Mouse (Mus musculus): ENCODE measurements at regions not wholly inside any gene's neighbourhood (a gene's known extent, or its start where the extent isn't known, plus 50 kb on each side); places are given as distances from the start of the nearest gene placed in this dataset.

DNA sequence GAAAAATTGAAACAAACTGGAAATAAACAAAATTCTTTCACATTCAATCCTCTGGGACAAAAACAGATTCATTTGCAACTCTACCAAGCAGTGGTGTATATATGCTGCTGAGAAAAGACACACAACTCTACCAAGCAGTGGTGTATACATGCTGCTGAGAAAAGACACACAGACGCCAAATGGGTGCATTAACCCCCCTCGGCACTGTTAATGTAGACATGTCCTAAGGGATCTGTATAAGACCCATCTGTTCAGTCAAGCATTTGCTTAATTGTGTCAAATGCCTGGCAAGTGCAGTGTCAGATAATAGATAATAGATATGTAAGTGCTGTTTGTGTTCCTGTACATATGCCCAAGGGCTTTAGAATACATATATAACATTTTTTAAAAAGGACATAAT is 1035.2 kb upstream of the B3galt2 start:
- DNase-seq (ENCODE audit: extremely low spot score), result no peak

DNA sequence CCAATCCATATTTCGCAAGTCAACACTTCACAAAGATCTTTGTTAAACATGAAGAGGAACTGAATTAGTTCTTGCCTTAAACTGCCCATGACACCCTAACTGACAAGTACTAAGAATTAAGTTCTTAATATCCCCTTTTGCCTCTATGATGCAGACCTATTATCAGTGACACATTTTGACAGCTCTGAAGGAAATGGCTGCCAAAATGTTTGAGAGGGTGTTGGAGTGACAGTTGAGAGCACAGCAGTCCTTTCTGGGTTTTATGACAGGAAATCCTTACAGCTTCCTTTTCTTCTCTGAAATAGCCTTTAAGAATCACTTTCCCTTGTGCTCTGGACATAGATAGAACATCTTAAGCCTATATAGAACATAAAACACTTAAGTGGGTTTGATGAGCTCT is 1034.4 kb upstream of the B3galt2 start:
- DNase-seq (ENCODE audit: extremely low spot score), result no peak

DNA sequence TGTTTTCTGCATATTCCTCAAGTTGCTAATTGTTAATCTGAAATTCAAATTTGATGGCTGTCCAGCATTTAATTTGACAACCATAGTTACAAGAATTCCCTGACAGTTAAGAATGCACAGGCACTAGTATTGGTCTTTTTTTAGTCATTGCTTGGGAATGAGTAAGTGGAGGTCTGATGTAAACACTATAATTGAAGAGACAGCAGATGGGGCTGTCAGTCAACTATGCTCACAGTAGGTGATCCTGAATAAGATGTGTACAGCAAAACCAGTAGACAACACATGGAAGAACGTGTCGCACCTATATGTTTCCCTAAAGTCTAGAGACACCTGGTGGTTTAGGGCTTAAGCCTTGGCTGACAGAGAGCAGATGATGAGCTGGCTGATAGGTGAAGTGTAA is 1019.0 kb upstream of the B3galt2 start:
- no peak for DNase-seq (ENCODE audit: extremely low spot score)

DNA sequence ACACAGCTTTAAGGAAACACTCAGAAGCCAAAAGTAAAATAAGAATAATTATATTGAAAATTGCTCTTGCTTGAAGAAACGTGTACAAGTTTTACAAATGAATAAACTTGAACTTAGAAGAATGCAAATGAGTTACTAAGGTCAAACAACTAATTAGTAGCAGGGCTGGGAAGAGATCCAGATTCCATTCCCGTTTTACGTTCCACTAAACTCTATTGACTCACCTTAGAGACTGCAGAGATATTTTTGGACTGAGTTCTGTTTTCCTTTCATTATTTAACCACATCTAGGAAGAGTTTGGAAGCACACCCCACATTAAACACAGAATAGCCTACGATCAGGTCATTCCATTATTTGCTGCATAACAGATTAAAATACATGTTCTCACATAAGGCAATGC is 1016.2 kb upstream of the B3galt2 start:
- DNase-seq (ENCODE audit: extremely low spot score), result no peak

DNA sequence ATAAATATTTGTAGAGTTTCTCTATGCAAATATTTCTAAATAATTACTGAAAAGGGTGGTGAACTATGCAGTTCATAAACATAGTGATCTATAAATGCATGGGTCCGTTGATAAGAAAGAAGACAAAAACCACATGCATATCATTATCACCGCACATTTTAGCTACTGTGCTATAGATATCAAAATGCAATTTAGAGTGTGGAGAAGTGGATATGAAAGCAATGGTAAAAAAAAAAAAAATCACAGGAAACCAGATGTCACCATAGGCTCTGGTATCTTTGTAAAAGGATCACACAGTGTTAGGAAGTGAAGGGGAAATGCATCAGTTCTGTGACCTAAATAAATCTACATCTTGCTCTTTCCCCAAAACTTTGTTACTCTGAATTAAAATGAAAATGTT is 985.2 kb upstream of the B3galt2 start:
- no peak for DNase-seq (ENCODE audit: extremely low spot score)

DNA sequence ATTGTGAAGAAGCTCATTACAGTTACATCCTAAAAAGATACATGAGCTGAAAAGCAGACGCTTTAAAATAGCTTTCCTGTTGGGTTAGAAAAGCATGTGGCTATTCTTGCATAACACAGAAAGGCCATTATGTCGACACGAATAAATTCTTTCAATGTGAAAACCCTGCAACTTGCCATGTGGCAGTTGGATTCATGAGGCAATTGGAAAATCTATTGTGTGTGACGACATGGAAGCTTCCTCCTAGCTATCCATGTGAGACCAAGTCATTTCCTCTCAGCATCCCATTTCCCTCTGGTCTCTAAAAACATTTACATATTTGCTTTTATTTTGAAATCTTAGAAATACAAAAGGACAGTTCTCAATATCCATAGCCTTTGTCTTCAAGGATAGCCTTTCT is 975.2 kb upstream of the B3galt2 start:
- no peak for DNase-seq (ENCODE audit: extremely low spot score)

DNA sequence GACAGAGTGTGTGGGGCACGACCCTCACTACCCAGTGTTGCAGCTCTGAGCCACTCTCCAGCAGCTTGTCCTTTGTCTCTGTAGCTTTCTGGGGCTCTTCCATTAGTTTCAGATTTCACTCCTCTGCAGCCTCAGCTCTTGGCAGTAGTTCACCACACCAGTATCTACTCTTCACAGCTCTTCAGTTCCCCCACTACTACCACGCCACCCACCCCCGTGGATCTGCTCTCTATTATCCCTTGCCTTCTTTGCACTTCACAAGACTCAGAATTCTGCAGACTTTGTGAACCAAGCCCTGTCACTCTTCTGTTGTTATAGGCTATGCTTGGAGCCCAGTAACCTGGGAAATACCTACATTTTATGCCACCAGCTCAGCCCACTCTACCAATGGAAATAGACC is 960.5 kb upstream of the B3galt2 start:
- DNase-seq (ENCODE audit: extremely low spot score), result no peak

DNA sequence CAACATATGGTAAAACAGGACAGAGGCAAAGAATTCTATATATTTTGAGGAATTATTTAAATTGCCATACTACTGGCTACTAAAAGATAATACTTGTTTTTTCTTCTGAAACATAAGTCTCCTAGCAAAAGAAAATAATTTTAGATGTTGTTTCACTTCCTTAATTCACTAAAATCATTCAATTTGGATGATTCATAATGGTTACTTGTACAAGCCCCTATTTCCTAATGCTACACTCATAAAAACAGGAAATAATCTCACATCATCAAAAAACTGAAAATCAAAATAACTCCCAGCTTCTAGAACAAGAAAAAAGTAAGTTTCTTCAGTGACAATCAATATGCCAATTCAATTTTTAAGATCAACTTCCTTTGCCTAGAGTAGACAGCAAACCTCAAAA is 951.6 kb upstream of the B3galt2 start:
- DNase-seq (ENCODE audit: extremely low spot score), result no peak

DNA sequence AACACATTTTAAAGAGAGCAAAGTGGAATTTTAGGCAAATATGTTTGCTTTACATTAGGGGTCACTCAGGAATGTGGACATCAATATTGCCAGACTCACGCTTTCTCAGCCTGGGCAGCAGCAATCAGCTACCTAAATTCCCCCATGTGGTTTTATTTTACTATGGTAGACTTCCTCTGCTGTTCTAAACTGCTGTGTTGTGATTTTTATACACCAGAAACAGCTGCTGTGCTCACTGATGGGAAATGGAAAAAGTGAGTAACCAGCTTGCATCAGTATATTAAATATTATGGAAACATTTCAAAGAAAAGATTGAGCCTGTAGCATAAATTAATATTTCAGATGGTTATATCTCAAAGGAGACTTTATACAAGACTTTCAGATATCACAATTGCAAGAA is 945.3 kb upstream of the B3galt2 start:
- DNase-seq (ENCODE audit: extremely low spot score), result no peak

DNA sequence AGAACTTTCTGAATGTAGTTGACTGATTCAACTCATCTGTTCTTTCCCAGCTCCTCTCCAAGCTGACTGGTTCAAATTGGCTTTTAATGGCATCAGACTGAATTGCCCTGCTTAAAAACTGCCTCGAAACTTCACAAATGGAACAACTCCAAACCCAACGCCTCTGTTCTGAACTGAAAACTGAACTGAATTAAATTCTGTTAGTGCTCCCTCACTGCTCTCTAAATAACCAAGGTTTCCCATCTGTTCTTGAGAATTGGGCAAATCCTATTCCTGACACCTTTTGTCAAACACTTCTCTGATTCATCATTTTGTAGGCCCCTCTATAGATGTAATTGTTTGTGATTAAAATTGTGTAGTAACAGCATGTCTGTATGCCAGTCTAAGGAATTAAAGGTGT is 932.2 kb upstream of the B3galt2 start:
- no peak for DNase-seq (ENCODE audit: extremely low spot score)

DNA sequence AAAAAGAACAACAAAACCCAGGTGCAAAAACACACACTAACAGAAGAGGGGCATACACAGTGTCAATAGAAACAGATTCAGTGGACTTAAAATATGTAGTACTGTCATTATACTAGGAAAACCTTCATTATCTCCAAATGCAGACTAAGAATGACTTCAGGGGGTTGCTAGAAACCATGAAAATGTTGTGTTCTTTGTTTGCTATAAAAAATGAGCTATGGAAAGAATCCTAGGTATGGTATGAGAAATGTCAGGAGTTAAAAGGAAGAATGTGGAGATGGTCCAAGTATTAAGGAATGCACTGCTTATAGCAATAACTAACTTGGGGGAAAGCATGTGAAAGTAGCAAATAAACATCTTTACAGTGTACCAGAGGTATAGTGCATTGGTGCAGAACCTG is 910.2 kb upstream of the B3galt2 start:
- DNase-seq (ENCODE audit: extremely low spot score), result no peak

DNA sequence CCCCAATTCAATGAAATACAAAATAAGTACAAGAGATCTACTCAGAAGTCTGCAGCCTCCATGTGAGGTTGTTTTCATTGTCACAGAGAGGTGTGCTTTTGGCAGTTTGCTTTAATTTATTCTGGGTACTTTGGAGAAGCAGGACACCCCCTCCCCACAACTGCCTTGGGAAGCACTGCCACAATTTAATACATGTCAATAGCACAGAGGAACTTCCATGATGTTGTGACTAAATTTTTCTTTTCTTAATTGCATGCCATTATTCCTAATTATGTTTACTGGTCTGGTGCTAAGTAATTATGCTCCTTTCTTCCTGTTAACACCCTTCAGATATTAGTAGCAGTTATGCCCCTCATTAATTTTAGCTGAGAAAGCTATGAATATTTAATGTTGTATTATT is 906.4 kb upstream of the B3galt2 start:
- no peak for DNase-seq (ENCODE audit: extremely low spot score)

DNA sequence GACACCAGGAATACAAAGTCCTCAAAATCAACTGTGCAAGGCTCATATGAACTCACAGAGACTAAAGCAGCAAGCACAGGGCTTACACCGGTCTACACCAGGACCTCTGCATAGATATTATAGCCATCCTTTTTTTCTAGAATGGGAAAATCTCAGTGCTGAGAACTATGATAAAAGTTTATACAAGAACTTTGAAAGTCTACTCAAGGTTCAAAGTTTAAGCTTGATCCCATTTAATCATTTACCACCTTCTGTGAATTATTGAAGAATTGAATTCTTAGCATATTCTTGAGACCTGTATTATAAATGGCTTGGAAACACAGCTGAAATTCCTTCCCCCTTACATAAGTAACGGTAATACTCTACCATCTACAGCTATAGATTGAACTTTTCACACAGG is 902.1 kb upstream of the B3galt2 start:
- no peak for DNase-seq (ENCODE audit: extremely low spot score)

DNA sequence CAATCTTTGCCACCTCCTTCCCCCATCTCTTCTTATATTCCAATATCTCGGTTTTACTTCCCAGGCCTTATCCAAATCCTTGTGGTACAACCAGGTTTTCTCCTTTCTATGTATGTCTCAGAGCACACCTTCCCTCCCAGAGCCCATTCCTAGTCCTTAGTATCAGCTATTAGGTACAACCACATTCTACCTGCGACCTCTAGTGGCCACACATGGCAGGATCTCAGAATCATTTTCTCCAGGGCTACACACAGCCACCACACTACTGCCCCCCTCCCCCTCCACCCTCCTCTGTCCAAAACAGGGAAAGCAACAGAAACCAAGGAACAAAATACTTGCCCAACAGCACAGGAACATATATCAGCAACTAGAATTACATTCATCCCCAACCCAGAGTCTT is 898.2 kb upstream of the B3galt2 start:
- peak; percentile 53 for DNase-seq (ENCODE audit: extremely low spot score)

DNA sequence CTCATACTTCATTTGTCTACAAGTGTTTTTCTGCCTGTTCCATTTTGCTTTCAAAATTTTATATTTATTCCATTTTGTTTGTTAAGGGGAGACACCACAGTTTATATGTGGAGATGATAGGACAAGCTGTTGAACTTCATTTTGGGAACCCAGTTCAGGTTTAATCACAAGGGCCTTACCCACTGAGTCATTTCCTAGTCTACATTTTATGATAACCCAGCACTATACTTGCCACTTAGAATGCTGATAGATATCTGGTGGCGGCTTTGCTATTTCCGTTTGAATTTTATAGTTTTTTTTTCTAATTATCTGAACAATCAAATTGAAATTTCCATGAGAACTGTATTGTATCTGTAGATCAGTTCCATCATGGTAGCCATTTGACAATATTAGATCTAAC is 869.5 kb upstream of the B3galt2 start:
- DNase-seq (ENCODE audit: extremely low spot score), result no peak
